Mouse (Mus musculus) kidney, embryonic 15.5 days (tissue): ENCODE measurements around the gene Gm21985. TPM values are rescaled to one million over a fixed set of nuclear protein-coding genes. Genes with fewer than 3 reads are reported as not detected.
"Not testable (repeated sequence)": the region's sequence is repeated elsewhere in the genome, so short reads cannot be mapped to it uniquely, and the experiment has no call there.

ENCODE experiments used
- ATAC-seq: fragments of 200-750 bp; cut with Nextera tagmentation; replicated peaks from 2 replicates; pipeline ENCODE4 v1.8.0; 2017; ENCODE audit warnings: moderate TSS enrichment; ENCODE audit not compliant: low FRiP score
- H3K27ac ChIP-seq: fragments of 300-500 bp; sonication (generic); 2 replicates; pipeline ENCODE4 v1.5.1; 2015; ENCODE audit warnings: mild to moderate bottlenecking, inconsistent platforms
- H3K27me3 ChIP-seq: fragments of 300-500 bp; sonication (generic); 2 replicates; pipeline ENCODE4 v1.6.1; 2015; ENCODE audit warnings: inconsistent platforms
- H3K36me3 ChIP-seq: fragments of 300-500 bp; sonication (generic); 2 replicates; pipeline ENCODE4 v1.6.1; 2015; ENCODE audit warnings: inconsistent platforms
- H3K4me1 ChIP-seq: fragments of 300-500 bp; sonication (generic); 2 replicates; pipeline ENCODE4 v1.6.1; 2015; ENCODE audit warnings: inconsistent platforms
- H3K4me2 ChIP-seq: fragments of 300-500 bp; sonication (generic); 2 replicates; pipeline ENCODE4 v1.6.1; 2015; ENCODE audit warnings: moderate library complexity, mild to moderate bottlenecking, inconsistent platforms
- H3K4me3 ChIP-seq: fragments of 300-500 bp; sonication (generic); replicated peaks from 2 replicates; pipeline ENCODE4 v1.5.1; 2015; ENCODE audit warnings: mild to moderate bottlenecking, inconsistent platforms
- H3K9ac ChIP-seq: fragments of 300-500 bp; sonication (generic); 2 replicates; pipeline ENCODE4 v1.6.1; 2015; ENCODE audit warnings: mild to moderate bottlenecking, inconsistent platforms
- H3K9me3 ChIP-seq: fragments of 300-500 bp; sonication (generic); replicated peaks from 2 replicates; pipeline ENCODE4 v1.6.1; 2016; ENCODE audit warnings: inconsistent platforms
- WGBS: fragments of 180-500 bp; shearing (Covaris S2); methylation state at CpG from one replicate; pipeline ENCODE4 v1.1.7; 2015; ENCODE audit warnings: mixed read lengths; 5-methylcytosine and 5-hydroxymethylcytosine counted together
- polyA plus RNA-seq: library from polyadenylated mRNA; unstranded; fragments of >200 nt; fragmentation: Nextera tagmentation; extraction: Ambion mirVana; gene quantifications from 2 replicates; pipeline ENCODE4 v1.2.1, GENCODE M21; 2015

The Gm21985 gene
- polyA plus RNA-seq, 1 experiment from 2014 or later, result not detected

GRCm38 (mm10) chr2:112430403-112430802 lies 164.3 kb downstream of the Gm21985 start:
- no peak for ATAC-seq
- H3K4me2 ChIP-seq, result no peak overlapping the region
- H3K4me3 ChIP-seq, result no peak overlapping the region
- H3K36me3 ChIP-seq, result no peaks in the 10 kb centered on the region
- H3K4me1 ChIP-seq, result no peaks in the 10 kb centered on the region
- no peak overlapping the region for H3K9ac ChIP-seq
- WGBS, result 57% methylated on average over 5 of the region's 5 CpGs
- no peaks in the 10 kb centered on the region for H3K27me3 ChIP-seq
- H3K27ac ChIP-seq, result no peak overlapping the region
- H3K9me3 ChIP-seq, result no peaks in the 10 kb centered on the region

DNA sequence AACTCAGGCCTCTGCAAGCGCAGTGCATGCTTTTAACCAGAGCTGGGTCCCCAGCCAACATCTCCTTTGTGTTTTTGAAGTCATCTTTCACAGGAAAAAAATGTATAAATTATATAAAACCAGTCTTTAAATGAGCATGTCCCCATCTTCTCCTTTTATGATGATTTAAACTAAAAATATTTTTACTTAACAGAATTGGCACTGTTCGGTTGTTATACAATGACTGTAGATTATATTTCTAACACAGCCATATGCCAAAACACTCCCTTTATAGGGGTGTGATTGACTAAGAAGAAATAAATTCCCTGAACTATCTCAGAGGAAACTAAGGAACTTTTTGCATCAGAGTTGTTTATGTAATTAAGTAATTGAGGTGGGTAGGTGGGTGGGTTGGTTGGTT lies 166.4 kb downstream of the Gm21985 start:
- Histone ChIP-seq H3K27me3 (no peaks in the 10 kb centered on the region), H3K4me2 (no peak overlapping the region), H3K4me3 (no peak overlapping the region), H3K9ac (no peak overlapping the region), H3K36me3 (no peaks in the 10 kb centered on the region), H3K9me3 (no peaks in the 10 kb centered on the region), H3K27ac (no peak overlapping the region), H3K4me1 (no peaks in the 10 kb centered on the region)
- ATAC-seq, result no peak
- WGBS, result 85% methylated on average over 2 of the region's 2 CpGs

GRCm38 (mm10) chr2:112433359-112433758 lies 167.2 kb downstream of the Gm21985 start:
- no peak overlapping the region for H3K9ac ChIP-seq
- 58% methylated on average over 2 of the region's 2 CpGs for WGBS

GRCm38 (mm10) chr2:112436292-112436691 lies 170.2 kb downstream of the Gm21985 start:
- Histone ChIP-seq H3K36me3 (no peaks in the 10 kb centered on the region), H3K4me2 (no peak overlapping the region), H3K9ac (no peak overlapping the region), H3K4me1 (no peaks in the 10 kb centered on the region), H3K27me3 (no peaks in the 10 kb centered on the region), H3K9me3 (no peaks in the 10 kb centered on the region), H3K27ac (no peak overlapping the region), H3K4me3 (no peak overlapping the region)
- 81% methylated on average over 4 of the region's 4 CpGs for WGBS
- no peak for ATAC-seq

More at GRCm38 (mm10) chr2:112433359-112433758, 167.2 kb downstream of the Gm21985 start:
- no peak overlapping the region for H3K27ac ChIP-seq
- no peaks in the 10 kb centered on the region for H3K36me3 ChIP-seq
- no peaks in the 10 kb centered on the region for H3K27me3 ChIP-seq
- H3K4me3 ChIP-seq, result no peak overlapping the region
- no peak for ATAC-seq
- H3K4me1 ChIP-seq, result no peaks in the 10 kb centered on the region
- no peaks in the 10 kb centered on the region for H3K9me3 ChIP-seq
- H3K4me2 ChIP-seq, result no peak overlapping the region

DNA sequence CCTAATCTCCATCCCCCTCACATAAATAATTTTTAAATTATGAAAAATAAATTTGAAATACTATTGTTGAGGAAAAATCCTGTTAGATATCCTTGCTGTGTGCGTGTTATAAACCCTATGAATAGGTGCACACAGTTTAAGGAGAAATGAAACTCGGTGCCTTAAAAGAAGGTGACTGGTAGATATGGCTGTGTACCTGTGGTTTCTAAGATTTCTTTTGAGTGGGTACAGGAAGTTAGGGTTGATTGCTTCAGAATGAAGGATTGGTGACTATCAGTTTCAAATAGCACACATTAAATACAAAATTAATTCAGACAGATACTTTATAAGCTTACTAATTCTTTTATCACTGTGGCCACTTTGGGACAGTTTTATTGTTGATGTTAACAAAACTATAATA lies 171.5 kb downstream of the Gm21985 start:
- H3K4me2 ChIP-seq, result no peak overlapping the region
- H3K27ac ChIP-seq, result no peak overlapping the region
- no peaks in the 10 kb centered on the region for H3K36me3 ChIP-seq
- H3K27me3 ChIP-seq, result no peaks in the 10 kb centered on the region
- no peak for ATAC-seq
- H3K9ac ChIP-seq, result no peak overlapping the region
- whole genome bisulfite sequencing, result 86% methylated on average over 2 of the region's 2 CpGs
- no peaks in the 10 kb centered on the region for H3K4me1 ChIP-seq
- no peak overlapping the region for H3K4me3 ChIP-seq
- H3K9me3 ChIP-seq, result no peaks in the 10 kb centered on the region

GRCm38 (mm10) chr2:112443491-112443890 lies 177.4 kb downstream of the Gm21985 start:
- WGBS, result 62% methylated on average over 2 of the region's 2 CpGs
- Histone ChIP-seq H3K4me3 (no peak overlapping the region), H3K27ac (no peak overlapping the region), H3K27me3 (no peaks in the 10 kb centered on the region), H3K9ac (no peak overlapping the region), H3K36me3 (no peaks in the 10 kb centered on the region), H3K4me2 (no peak overlapping the region), H3K4me1 (no peaks in the 10 kb centered on the region), H3K9me3 (no peaks in the 10 kb centered on the region)
- no peak for ATAC-seq

DNA sequence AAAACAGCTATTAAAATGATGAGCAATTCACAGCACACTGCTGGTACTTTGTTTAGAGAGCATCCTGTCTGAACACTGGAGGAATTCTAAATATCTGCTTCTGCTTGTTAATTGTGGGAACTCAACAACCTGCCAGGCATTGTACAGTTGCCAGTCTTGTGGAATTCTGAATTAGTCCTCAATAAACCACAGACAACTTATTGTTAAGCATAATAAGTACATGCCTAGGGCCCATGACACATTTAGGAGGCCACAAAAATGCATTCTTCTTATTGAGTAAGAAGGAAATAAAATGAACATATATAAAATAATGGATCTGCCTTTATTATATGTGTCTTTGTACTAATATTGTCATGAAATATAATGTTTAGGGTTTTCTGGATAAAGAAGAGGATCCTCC lies 179.4 kb downstream of the Gm21985 start:
- Histone ChIP-seq H3K27ac (no peak overlapping the region), H3K4me2 (no peak overlapping the region), H3K27me3 (no peaks in the 10 kb centered on the region), H3K9ac (no peak overlapping the region), H3K4me3 (no peak overlapping the region), H3K4me1 (no peaks in the 10 kb centered on the region), H3K36me3 (no peaks in the 10 kb centered on the region), H3K9me3 (no peaks in the 10 kb centered on the region)
- ATAC-seq, result no peak

GRCm38 (mm10) chr2:112448046-112448445 lies 181.9 kb downstream of the Gm21985 start:
- not testable (repeated sequence) for H3K36me3 ChIP-seq, H3K27ac ChIP-seq, H3K4me2 ChIP-seq

DNA sequence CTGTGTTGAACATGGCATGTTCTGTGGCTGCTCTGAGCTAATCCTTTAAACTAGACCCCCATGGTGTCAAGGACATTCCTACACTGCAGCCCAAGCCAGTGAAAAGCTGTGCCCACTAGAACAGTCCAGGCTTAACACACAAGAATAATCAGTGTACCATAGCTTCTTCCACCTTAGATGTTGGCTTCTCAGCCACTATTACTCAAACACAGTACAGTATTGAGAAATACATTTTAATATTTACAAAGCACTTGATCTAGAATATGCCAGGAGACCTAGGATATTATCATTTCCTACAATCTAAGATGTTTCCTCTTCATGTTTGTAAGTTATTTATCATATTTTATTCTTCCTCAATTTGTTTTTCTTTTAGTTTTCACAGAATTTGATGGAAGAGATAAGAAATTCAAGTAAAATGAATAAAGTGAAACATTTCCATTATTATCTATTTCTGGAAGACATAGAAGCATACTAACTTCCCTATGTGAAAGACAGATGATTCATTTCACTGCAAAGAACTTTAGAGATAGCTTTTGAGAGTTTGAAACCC lies 182.5 kb downstream of the Gm21985 start:
- H3K9ac ChIP-seq, result no peak overlapping the region
- no peaks in the 10 kb centered on the region for H3K9me3 ChIP-seq
- no peak overlapping the region for H3K4me3 ChIP-seq
- ATAC-seq, result no peak
- no peak overlapping the region for H3K4me2 ChIP-seq
- H3K27ac ChIP-seq, result no peak overlapping the region
- H3K4me1 ChIP-seq, result no peaks in the 10 kb centered on the region
- H3K36me3 ChIP-seq, result no peaks in the 10 kb centered on the region
- H3K27me3 ChIP-seq, result no peaks in the 10 kb centered on the region

More at GRCm38 (mm10) chr2:112448046-112448445, 181.9 kb downstream of the Gm21985 start:
- WGBS, result 80% methylated on average over 4 of the region's 4 CpGs
- H3K27me3 ChIP-seq, H3K9me3 ChIP-seq, ATAC-seq, H3K4me1 ChIP-seq, H3K9ac ChIP-seq, H3K4me3 ChIP-seq: not testable (repeated sequence)

DNA sequence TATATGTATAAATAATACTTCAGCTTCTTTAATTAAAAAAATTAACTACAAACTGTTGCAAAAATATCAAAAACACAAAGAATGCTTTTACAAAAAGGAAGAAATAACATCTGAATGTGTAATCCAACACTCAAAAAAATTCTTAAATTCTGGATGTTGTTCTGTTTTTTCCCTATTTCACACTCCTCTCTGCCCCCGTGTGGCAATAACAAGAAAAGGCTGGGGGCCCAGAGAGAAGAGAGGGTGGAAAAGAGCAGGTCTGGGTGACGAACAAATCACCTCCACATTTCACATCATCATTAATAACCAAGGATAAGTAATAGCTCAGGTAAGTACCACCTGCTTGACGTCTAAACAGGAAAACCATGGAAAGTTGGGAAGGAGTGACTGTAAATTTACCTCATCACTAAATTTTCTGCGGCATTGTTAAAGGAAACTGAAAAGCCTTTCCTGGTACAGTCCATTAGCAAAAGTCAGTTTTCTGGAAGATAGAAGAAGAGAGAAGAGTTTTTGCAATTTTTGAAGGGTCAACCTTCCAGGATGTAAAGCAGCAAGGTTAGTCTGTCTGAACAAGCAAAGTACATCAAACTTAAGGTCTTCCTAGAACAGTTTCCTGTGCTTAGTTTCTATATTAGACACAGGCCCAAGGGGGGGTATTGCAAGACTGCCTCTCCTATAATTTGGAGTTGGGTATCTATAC lies 183.6 kb downstream of the Gm21985 start:
- no peak overlapping the region for H3K4me3 ChIP-seq
- no peak overlapping the region for H3K9ac ChIP-seq
- no peak overlapping the region for H3K27ac ChIP-seq
- H3K4me2 ChIP-seq, result no peak overlapping the region
- WGBS, result 37% methylated on average over 4 of the region's 4 CpGs
- no peaks in the 10 kb centered on the region for H3K36me3 ChIP-seq
- no peaks in the 10 kb centered on the region for H3K9me3 ChIP-seq
- H3K4me1 ChIP-seq, result 0 out of 2 replicates have a peak, but pooled peaks cover 5% of the 10 kb centered on the region
- H3K27me3 ChIP-seq, result no peaks in the 10 kb centered on the region
- no peak for ATAC-seq

DNA sequence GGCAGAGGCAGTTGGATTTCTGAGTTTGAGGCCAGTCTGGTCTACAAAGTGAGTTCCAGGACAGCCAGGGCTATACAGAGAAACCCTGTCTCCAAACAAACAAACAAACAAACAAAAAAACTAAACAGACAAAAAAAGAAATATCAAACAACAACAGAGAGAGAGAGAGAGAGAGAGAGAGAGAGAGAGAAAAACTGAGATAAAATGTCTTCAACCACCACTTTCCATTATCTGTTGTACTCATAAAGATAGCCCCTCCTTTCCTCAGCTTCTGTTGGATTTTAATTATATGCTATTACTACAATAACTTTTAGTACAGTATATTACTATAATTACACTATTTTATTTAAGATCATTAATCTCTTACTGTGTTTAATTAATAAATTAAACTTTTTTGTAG lies 186.4 kb downstream of the Gm21985 start:
- H3K27me3 ChIP-seq, H3K4me3 ChIP-seq, H3K36me3 ChIP-seq, H3K27ac ChIP-seq, H3K9me3 ChIP-seq, ATAC-seq, H3K4me2 ChIP-seq, H3K9ac ChIP-seq: not testable (repeated sequence)
- H3K4me1 ChIP-seq, result peaks cover 14% of the 10 kb centered on the region

GRCm38 (mm10) chr2:112454125-112454861 lies 188.2 kb downstream of the Gm21985 start:
- peaks cover 2% of the 10 kb centered on the region; the same call in 1 of the 2 replicates for H3K36me3 ChIP-seq
- peak overlapping the region; percentile 72 for H3K4me2 ChIP-seq
- peak overlapping the region; percentile 72 for H3K9ac ChIP-seq
- WGBS, result 32% methylated on average over 17 of the region's 17 CpGs
- H3K27me3 ChIP-seq, result no peaks in the 10 kb centered on the region
- peak; percentile 75; the same call in 1 of the 2 replicates for ATAC-seq
- H3K9me3 ChIP-seq, result no peaks in the 10 kb centered on the region
- H3K27ac ChIP-seq, result 0 out of 2 replicates have a peak overlapping the region, but pooled peaks have one; percentile 55
- peaks cover 14% of the 10 kb centered on the region for H3K4me1 ChIP-seq
- peak overlapping the region; percentile 62 for H3K4me3 ChIP-seq
